ENCODE assay signal across 9 mouse cellular contexts in genomic region chr1:133694876-133695275, GRCm38 (mm10). TPM values are rescaled to one million over a fixed set of nuclear protein-coding genes. Genes with fewer than 3 reads are reported as not detected.
A peak's percentile ranks its signal among the peaks of the same experiment; 100 is the strongest.
DNase-seq lines count a peak whose midpoint lies in the region; ATAC-seq and TF ChIP-seq lines count a peak whose summit lies in the region.
"Had no signal": no experiment of that assay in that cellular context is flagged by ENCODE, and none has a peak within 500 bp of the region (broad histone marks: within the 10 kb centered on the region; RNA-seq: fewer than 3 reads in every experiment).

No protein-coding gene starts in this region.

- no peak for TF ChIP-seq POLR2A in bone marrow, adult 2 months (IDR thresholded peaks at IDR 0.05; ENCODE audit: borderline replicate concordance, control insufficient read depth, low read depth, low read length)

- H3K36me3 ChIP-seq in hindbrain, embryonic 16.5 days (ENCODE audit: control insufficient read depth, insufficient read depth, low read length), result no peaks in the 10 kb centered on the region

- peak; percentile 86 for DNase-seq in A20 (ENCODE audit: low read depth, low spot score)
- DNase-seq in induced T-regulatory cell, adult 2 months (ENCODE audit: low read depth), result peak; percentile 67
- DNase-seq in lung, postnatal 25 days (ENCODE audit: low spot score), result peak; percentile 53
- DNase-seq in cerebellum, adult 11 months, result no peak
- DNase-seq in layer of hippocampus, adult 9-11 months, result no peak
- DNase-seq in ovary, postnatal 36 days (ENCODE audit: low spot score), result no peak

- H3K4me3 ChIP-seq in bone marrow, adult 2 months (replicated peaks; ENCODE audit: control insufficient read depth, low read depth, low read length), result no peak overlapping the region
- H3K4me3 ChIP-seq in hindbrain, embryonic 16.5 days (ENCODE audit: low read length), result no peak overlapping the region

- no peak overlapping the region for H3K4me2 ChIP-seq in hindbrain, embryonic 16.5 days (ENCODE audit: low read length)

- no peak for ATAC-seq in hindbrain, embryonic 16.5 days

- no peaks in the 10 kb centered on the region for H3K9me3 ChIP-seq in hindbrain, embryonic 16.5 days (ENCODE audit: control insufficient read depth, low read length)

- no peaks in the 10 kb centered on the region for H3K27me3 ChIP-seq in hindbrain, embryonic 16.5 days (replicated peaks; ENCODE audit: control insufficient read depth, insufficient read depth, low read length)

- H3K9ac ChIP-seq in hindbrain, embryonic 16.5 days (ENCODE audit: low read depth, low read length), result no peak overlapping the region

- H3K27ac ChIP-seq in bone marrow, adult 2 months (ENCODE audit: control insufficient read depth, insufficient read depth, low read depth, low read length, poor library complexity), result peak overlapping the region; percentile 58
- no peak overlapping the region for H3K27ac ChIP-seq in hindbrain, embryonic 16.5 days (ENCODE audit: low read depth, low read length)

- 19% methylated on average over 1 of the region's 1 CpGs for WGBS in bone marrow, adult 2 months
- 100% methylated on average over 1 of the region's 1 CpGs for WGBS in hindbrain, embryonic 16.5 days

- no peak for TF ChIP-seq CTCF in bone marrow, adult 2 months (IDR thresholded peaks at IDR 0.05; ENCODE audit: control insufficient read depth, insufficient read depth, low read length)

- peaks cover 9% of the 10 kb centered on the region for H3K4me1 ChIP-seq in bone marrow, adult 2 months (ENCODE audit: control insufficient read depth, insufficient read depth, low read length)
- H3K4me1 ChIP-seq in hindbrain, embryonic 16.5 days (ENCODE audit: control insufficient read depth, insufficient read depth, low read depth, low read length), result peaks cover 2% of the 10 kb centered on the region; the same call in 1 of the 2 replicates

RNA-seq across cellular contexts. Expression of gene Lax1, which starts 5.0 kb away (rescaled TPM):
- polyA plus RNA-seq in bone marrow, adult 2 months (2011; ENCODE audit: insufficient read depth, insufficient read length, low replicate concordance, missing spikeins), result 9.5 and 16.1 TPM in 2 replicates
- 0.06 TPM in 1 of 2 replicates, not detected in the other for polyA plus RNA-seq in hindbrain, embryonic 16.5 days (2015; fragmentation: Nextera tagmentation; extraction: Ambion mirVana)

RNA-seq across cellular contexts. Expression of gene Gm38394, which starts 33.8 kb away (rescaled TPM):
- 9.1 and 13.1 TPM in 2 replicates for polyA plus RNA-seq in bone marrow, adult 2 months (2011; ENCODE audit: insufficient read depth, insufficient read length, low replicate concordance, missing spikeins)
- 2.1 and 2.3 TPM in 2 replicates for polyA plus RNA-seq in hindbrain, embryonic 16.5 days (2015; fragmentation: Nextera tagmentation; extraction: Ambion mirVana)

RNA-seq across cellular contexts. Expression of gene Zbed6, which starts 34.2 kb away (rescaled TPM):
- polyA plus RNA-seq in bone marrow, adult 2 months (2011; ENCODE audit: insufficient read depth, insufficient read length, low replicate concordance, missing spikeins), result not detected in 2 replicates
- not detected in 2 replicates for polyA plus RNA-seq in hindbrain, embryonic 16.5 days (2015; fragmentation: Nextera tagmentation; extraction: Ambion mirVana)
- polyA plus RNA-seq: neural tube, embryonic 11.5 days had no signal

Comparison
In these comparisons a context has a peak if more than half of its experiments do, and no peak if none do; other contexts are left out.
1. DNase-seq: peak in A20 (single experiment), induced T-regulatory cell, adult 2 months (single experiment) and lung, postnatal 25 days (single experiment); none in cerebellum, adult 11 months (single experiment), layer of hippocampus, adult 9-11 months (single experiment) and ovary, postnatal 36 days (single experiment).